Mouse (Mus musculus) T-helper 17 cell (primary cell): ENCODE data around the gene Ctdnep1.

ENCODE experiments used
- in situ Hi-C, 2 experiments: fragments of 300-600 bp; cut with MboI, MseI; formaldehyde crosslinking; loops; 1 replicate in 1 of 2; 2 replicates in 1 of 2; pipeline ENCODE4 v1.15.1; 2025; ENCODE audit warnings: high pct_unique_total_duplicates in 2 of 2

Gene Ctdnep1

GRCm38 (mm10) chr11:70023481-70024150, 42.7 kb downstream of the Ctdnep1 start:
- in situ Hi-C loops, result no loop called here

GRCm38 (mm10) chr11:70024151-70024514, 43.2 kb downstream of the Ctdnep1 start:
- in situ Hi-C loops, result no loop called here

- in situ Hi-C loops, result no loop called here
These were observed 45.7 kb downstream of the Ctdnep1 start for GRCm38 (mm10) chr11:70026689-70027088.

- in situ Hi-C loops, result no loop called here
These were observed 46.4 kb downstream of the Ctdnep1 start for GRCm38 (mm10) chr11:70027397-70027796.

- in situ Hi-C loops, result no loop called here
These were observed 47.6 kb downstream of the Ctdnep1 start for GRCm38 (mm10) chr11:70028401-70029129.

GRCm38 (mm10) chr11:70029130-70029801, 48.3 kb downstream of the Ctdnep1 start:
- in situ Hi-C loops, result no loop called here

GRCm38 (mm10) chr11:70029829-70030550, 49.0 kb downstream of the Ctdnep1 start:
- in situ Hi-C loops, result loop anchor here in 1 of 2 experiments (5.0 kb wide), 1 partner anchor 692 kb away; no protein-coding TSS in a partner anchor

GRCm38 (mm10) chr11:70030651-70031320, 49.8 kb downstream of the Ctdnep1 start:
- in situ Hi-C loops, result loop anchor here in 1 of 2 experiments (5.0 kb wide), 1 partner anchor 692 kb away; no protein-coding TSS in a partner anchor

- in situ Hi-C loops, result loop anchor here in 1 of 2 experiments (5.0 kb wide), 1 partner anchor 691 kb away; no protein-coding TSS in a partner anchor
These were observed 50.3 kb downstream of the Ctdnep1 start for GRCm38 (mm10) chr11:70031321-70031670.

- in situ Hi-C loops, result no loop called here
These were observed 57.2 kb downstream of the Ctdnep1 start for GRCm38 (mm10) chr11:70038174-70038573.

GRCm38 (mm10) chr11:70039631-70040030, 58.7 kb downstream of the Ctdnep1 start:
- in situ Hi-C loops, result no loop called here

GRCm38 (mm10) chr11:70040184-70040583, 59.2 kb downstream of the Ctdnep1 start:
- in situ Hi-C loops, result no loop called here
